Mouse (Mus musculus): ENCODE data around the gene Cmpk1.
A peak's percentile ranks its signal among the peaks of the same experiment; 100 is the strongest.
"Not testable (repeated sequence)": the region's sequence is repeated elsewhere in the genome, so short reads cannot be mapped to it uniquely, and the experiment has no call there.

Gene Cmpk1

DNA sequence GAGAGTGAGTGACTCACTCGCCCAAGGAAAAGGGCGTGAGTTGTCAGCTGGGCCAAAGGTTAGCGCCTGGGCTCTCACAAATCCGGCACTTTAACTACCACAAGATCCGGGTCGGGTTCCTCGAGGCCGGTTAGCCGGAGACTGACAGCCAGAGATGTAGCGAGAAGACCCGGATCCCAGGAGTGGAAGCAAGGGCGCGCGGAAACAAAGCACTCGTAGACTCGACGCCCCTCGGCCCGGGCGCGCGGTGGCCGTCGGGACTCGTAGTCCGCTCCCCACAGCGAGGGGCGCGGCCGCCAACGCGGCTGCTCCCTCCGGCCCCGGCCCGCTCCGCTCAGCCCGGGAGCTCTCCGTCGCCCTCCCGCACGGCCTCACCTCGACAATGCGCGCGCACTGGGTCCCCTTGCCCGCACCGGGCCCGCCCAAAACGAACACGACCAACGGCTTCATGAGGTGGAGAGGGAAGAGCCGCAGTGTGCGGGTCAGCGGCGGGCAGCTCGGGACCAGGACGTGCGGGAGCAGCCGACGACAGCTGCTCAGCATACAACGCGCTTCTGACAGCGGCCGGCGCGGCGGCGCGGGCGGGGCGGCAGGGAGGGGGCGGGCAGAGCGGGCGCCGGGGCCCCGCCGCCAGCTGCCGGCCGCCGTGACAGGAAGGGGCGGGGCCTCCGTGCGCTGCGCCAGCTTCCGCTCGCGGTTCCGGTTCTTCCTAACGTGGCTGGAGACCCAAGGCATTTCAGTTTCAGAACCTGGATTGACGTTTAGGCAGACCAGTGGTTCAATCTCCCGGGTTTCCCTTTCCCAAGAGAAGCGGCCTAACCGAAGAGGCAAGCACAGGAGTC is at the start of gene Cmpk1:
Gene Cmpk1, minus strand, starts transcription at position 651 of the 842 bp plus-strand sequence.
- peak; percentile 96 for DNase-seq (ENCODE audit: low read depth)

DNA sequence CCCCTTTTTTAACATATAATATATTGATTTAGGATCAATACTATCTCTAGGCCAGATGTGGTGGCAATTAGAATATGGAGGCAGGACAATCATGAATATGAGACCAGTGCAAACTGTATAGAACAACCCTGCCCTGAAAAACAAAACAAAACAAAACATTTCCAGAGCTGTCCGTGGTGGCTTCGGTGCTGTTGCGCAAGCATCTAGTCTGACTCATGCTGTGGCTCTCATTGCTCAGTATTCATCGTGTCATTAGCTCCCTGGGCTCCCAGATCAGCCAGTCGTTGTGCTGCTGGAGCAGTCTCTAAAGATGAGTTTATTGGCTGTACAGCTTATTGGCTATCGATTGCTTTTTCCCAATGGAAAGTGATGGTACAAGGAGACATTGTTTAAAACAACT is 48.0 kb upstream of the Cmpk1 start:
- peak; percentile 91 for DNase-seq (ENCODE audit: low read depth)

DNA sequence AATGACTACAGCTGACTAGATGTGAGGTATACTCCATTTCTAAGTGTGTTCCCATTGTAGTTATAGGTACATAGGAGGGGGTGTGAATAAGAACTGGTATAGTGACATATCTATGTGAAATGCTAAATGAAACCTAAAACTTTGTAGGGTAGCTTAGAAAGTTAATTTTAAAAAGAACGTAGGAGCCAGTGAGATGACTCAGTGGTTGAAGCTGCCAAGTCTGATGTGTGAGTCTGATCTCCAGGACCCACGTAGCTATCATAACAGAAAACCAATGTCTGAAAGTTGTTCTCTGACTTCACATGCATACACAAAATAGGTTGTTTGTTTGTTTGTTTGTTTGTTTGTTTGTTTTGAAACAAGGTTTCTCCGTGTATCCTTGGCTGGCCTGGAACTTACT is 33.0 kb upstream of the Cmpk1 start:
- peak; percentile 85 for DNase-seq (ENCODE audit: low read depth)

DNA sequence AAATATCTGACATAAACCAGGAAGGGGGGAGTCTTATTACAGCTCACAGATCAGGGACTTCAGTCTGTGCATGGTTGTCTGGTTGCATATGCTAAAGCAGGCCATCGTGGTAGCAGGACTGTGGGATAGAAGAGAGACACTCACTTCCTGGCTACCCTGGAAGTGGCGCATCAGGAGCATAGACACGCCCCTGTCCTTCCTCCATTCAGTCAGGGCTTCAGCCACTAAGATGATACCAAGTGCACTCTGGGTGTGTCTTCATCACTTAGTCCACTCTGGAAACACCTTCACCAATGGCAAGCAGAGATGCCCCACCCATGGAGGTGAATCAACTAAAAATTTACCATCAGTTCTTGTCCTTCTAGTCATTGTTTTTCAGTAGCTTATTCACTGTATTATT is 27.2 kb upstream of the Cmpk1 start:
- no peak for DNase-seq (ENCODE audit: low read depth)

DNA sequence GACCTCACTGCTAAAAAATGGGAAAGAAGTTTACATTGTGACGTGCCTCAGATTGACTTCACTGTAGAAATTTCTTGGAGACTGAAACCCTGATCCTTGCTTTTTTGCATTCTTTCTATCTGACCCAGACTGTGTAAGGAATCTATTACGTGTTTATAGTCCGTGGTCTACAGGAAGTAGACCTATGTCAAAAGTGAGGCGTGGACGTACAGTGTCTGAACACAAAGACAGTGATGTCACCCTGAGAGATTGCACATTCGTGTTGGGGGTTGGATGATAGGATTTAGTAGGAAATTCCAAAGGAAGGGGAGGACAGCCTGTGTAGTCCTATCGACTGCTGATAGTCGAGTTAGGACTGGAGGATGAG is 13.4 kb upstream of the Cmpk1 start:
- peak; percentile 63 for DNase-seq (ENCODE audit: low read depth)

DNA sequence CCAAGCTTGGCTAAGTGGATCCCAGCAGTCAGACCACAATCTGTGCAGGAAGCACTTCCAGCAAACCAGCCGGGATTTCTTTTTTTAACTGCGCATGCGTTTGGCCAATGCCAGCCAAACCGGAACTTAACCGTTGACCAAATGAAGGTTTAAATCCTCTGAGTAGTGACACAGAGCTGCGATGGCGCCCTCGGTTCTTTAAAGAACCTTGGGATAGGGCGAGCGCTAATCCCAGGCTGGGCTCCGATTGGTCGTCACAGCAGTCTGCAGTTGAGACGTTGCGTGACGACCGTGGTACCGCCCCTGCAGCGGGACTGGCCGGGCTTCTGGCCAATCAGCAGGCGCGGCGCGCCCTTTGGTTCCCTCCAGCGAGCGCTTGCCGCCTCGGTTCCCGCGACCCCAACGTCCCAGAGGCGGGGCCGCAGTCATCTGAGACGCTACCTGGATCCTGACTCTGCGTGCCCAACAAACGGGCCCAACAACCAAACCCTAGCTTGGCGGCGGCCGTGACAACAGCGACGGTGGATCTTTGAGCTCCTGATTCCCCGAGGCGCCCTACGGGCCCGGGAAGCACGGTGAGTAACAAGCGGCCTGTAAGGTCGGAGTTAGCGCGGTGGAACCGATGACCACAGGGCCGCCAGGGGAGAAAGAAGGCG is 12.9 kb upstream of the Cmpk1 start, which contains the start of gene Stil:
Gene Stil, plus strand, starts transcription at position 387 of the 656 bp plus-strand sequence.
- peak; percentile 99 for DNase-seq (ENCODE audit: low read depth)

DNA sequence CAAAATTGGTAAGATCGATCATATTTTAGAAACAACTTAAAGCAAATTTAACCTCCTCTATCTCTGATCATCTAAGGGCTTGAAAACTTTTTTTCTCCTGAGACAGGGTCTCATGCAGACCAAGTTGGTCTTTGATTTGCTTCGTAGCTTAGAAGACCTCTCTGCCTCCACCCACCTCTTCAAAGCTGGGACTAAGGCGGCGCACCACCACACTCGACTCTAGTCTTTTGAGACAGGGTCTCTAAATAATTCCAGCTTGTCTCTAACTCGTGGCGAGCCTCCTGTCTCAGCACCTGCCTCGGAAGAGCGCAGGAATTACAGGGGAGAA is 12.4 kb upstream of the Cmpk1 start:
- DNase-seq (ENCODE audit: low read depth): no peak

DNA sequence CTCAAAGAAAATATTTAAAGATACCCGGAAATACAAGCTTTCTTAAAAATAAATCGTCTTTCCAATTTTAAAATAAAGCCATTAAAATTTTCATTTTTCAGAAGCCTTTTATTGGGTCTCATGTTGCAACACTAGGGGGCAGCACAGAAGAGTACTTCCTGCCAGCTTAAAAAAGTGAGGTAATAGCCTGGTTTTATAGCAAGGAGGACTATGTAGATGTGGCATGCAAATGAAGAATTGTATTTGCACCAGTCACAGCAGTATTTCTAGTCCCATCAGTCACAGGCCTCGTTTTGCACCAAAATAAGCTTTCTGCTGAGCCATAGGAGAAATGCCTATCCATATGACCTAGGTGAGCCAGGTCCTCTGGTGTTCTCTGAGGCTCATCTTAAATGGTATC is 10.0 kb upstream of the Cmpk1 start:
- peak; percentile 76 for DNase-seq (ENCODE audit: low read depth)

DNA sequence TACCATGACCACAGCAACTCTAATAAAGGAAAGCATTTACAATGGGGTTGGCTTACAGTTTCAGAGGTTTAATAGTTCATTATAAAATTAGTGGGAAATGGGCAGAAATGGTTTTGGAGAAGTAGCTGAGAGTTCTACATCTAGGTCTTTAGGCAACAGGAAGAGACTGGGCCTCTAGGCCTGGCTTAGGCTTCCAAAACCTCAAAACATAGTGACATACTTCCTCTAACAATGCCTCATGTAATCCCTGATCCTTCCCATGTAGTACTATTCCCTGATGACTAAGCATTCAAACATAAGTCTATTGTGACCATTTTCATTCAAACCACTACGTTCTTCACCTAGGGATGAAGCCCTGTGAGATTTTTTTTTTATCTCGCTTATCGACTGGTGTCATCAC is 7.2 kb upstream of the Cmpk1 start:
- DNase-seq (ENCODE audit: low read depth): no peak

DNA sequence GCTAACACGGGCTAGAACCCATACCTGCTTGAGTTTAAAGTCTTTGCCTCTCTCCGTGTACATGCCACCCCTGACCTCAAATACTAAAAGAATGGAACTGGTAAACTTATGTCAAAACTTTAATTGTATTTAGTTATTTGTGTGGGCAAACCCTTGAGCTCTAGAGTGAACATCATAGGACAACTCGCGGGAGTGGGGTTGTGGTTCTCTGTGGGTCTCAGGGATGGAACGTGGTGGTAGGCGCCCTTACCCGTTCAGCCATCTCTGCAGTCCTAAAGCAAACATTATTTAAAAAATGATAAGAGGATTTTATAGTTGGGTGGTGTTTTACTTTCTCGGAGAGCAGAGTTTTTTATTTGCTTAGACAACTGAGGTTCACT is 840 bp downstream of the Cmpk1 start:
- DNase-seq (ENCODE audit: low read depth): no peak

DNA sequence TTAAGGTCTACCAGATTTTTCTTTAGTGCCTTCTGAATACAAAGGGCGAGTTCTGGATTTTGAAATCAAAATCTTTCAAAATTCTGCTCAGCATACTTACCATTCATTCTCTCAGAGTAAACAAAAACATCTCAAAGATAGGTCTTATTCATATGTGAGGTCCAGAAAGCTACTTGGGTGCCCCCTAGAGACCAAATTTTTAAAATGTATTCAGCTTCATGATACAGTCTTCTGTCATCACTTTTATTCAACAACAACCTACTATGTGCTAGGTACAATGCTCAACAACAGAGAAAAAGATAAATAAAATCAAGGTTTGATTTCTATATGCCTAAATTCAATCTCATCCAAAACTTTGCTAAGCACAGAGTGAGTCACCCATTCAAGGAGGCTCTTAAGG is 4.0 kb downstream of the Cmpk1 start:
- DNase-seq (ENCODE audit: low read depth): peak; percentile 75

DNA sequence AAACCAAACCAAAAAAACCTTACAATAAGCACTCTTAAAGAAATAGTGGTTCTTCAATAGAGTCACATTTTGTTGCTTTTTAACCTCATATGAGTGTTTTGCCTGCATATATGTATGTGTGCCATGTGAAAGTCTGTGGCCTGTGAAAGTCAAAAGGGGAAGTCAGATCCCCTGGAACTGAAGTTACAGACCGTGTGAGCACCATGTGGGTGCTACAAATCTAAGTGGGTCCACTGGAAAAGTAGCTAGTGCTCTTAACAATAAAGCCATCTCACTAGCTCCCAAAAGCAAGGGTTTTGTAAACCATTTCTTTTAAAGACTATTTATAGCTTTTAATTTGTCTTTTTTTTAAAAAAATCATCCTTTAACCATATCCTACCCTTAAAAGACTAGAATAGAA is 4.4 kb downstream of the Cmpk1 start:
- no peak for DNase-seq (ENCODE audit: low read depth)

DNA sequence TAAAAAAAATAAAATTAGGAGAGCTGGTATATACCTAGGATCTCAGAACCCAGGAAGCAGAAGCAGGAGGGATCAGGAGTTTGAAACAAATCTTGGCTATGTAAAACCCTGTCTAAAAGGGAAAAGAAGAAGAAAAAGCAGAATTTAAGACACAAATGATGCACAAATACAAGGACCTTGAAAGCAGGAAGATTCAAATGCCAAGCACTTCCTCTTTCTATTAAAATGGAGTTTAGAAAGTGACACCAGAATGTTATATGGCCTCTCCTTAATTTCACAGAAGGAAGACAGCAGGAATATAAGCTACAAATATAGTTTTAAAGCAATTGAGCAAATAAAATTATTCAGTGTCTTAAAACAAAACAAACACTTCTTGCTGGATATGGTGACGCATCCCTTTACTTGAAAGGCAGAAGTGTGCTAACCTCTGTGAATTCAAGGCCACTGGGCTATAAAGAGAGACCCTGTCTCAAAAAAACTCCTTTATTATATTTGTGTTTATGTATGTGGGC is 13.8 kb downstream of the Cmpk1 start:
- DNase-seq (ENCODE audit: low read depth): no peak

DNA sequence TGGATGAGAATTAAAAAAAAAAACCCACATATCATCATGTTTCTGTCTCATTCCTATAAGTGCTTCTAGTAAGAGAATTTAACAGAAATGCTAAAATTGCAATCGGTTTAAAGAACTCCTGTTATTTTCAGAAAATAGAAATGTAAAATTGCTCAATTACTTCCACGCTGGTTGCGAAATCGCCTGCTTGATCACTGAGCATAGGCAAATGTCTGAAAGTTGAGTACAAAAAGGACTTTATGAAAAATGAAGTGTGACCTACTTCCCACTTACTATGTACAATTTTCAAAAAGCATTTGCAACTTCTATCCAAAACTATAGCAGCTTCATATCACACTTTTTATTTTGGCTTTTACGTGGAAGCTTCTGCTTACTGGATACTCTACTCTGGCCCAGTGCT is 16.3 kb downstream of the Cmpk1 start:
- DNase-seq (ENCODE audit: low read depth): peak; percentile 68

DNA sequence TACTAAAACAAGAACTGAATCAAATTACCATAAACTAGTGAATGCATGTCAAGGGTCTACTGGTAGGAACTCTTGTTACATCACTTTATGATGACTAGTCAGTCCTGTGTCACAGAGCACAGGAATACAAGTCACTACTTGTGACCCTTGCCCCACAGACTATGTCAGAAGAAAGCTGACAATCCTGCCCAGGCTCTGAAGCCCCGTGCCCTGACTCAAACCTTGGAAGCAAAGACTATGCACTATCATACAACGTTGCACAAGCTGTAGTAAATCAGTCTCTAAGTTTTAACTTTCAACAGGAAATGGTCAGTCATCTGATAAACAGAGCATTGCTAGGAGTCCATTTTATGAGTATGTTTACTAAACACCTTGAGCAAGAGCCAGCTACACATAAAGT is 26.2 kb downstream of the Cmpk1 start:
- not testable (repeated sequence) for DNase-seq (ENCODE audit: low read depth)

DNA sequence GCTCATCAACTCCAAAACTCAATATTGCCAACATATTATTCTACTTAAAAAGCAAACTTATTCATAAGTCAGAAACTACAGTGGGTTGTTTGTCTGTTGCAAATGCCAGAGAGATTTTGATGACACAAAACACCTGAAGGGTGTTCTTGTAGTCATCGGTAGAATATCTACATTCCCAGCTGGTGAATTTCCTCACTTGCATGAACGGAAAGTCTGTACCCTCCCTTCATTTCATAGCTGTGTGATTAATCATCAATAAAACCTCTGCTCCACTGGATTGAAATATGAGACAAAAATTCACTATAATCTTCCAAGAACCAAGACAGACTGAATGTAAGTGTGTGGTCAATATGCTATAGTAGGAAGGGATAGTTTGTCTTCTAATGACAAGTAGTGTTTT is 27.5 kb downstream of the Cmpk1 start:
- peak; percentile 68 for DNase-seq (ENCODE audit: low read depth)

DNA sequence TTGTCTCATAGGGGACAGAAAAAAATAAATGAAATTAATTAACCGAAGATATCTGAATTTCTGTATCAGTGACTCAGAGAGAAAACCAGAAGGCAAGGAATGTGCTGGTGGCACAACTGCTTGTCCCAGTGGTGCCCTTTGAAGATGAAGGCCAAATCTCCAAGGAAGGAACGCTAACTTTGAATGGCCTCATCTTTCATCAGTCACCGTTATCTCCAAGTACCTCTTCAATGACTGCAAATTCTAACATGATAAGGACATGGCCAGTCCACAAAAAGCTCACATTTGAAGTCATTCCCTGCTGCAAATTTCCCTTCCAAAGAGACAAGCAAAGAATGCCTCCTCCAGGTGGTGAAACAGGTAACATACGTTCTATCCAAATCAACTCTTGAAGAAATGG is 28.3 kb downstream of the Cmpk1 start:
- no peak for DNase-seq (ENCODE audit: low read depth)

DNA sequence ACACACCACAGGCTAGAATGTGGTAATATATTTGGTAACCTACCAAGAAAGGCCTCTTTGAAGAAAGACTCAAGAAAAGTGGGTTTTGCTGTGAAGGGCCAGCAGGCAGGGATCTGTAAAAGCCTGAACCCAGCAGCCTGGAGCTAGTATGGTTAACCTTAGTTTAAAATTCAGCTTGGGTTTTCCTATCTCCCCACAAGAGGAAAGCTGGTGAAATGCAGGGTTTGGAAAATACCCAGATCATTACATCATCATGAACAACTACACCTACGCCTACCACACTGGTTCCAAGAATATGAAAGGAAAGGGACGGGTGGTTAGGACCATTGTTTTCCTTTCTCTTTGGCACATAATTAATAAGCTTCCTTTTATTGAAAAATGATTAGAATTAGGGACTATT is 28.8 kb downstream of the Cmpk1 start:
- peak; percentile 59 for DNase-seq (ENCODE audit: low read depth)

DNA sequence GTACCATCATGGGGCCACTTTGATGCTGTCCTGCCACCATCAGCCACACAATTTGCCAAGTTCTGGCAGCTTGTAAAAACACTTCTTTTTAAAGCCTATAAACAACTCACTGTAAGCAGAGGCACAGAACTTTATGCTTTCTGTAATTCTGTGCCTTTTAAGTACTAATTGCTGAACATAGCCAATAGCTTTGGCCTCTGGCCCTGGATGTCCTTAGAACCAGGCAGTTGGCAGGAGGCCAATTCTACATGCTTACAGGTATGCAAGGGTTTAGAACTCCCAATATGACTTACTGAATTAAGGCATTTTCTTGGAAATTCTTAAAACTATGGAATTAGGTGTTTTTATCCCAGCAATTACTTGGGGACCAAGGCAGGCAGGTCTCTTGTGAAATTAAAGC is 29.6 kb downstream of the Cmpk1 start:
- peak; percentile 37 for DNase-seq (ENCODE audit: low read depth)

DNA sequence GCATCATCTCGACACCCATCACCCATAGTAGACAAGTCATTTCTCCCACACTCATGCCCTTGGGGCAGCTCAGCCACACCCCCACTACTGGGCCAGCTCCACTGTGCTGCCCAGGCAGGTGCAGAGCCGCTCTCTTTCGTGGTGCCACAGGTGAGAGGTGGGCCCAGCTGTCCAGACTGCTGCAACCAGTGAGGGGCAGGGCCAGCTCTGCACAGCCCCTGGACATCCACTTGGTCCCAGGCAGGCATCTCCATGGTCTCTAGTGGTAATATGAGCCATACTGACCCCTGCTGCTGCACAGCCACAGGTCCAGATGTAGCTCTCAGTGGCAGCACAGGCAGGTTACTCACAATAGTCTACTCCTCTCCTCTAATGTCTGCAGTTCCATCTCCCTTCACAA is 33.9 kb downstream of the Cmpk1 start:
- DNase-seq (ENCODE audit: low read depth): no peak

DNA sequence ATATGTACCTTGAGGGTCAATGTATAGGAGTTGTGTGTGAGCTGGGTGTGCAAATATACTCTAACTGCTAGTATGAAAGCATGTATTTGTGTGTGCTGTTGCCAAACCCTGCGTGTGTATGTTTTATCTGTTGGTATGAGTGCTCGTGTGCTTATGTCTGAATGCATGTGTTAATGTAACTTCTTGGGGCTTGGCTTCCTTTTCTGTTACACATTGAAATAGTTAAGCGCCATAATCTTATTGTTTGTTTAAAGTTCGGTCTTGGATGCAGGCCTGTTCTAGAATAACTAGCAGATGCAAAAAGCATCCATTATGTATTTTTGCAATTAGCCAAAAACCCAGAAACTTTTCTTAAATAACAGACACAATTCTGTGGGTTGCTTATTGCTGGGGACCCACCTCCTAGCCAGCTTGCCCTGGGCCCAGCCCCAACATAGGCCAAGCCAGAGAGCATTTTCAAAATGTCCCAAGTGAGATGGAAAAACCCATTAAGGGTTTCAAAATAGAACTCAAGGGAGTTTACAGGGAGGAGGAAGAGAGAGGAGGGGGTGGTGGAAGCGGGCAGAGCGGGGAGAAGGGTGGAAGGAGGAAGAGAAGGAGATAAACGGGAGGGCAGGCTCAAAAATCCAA is 39.1 kb downstream of the Cmpk1 start:
- DNase-seq (ENCODE audit: low read depth): peak; percentile 77

DNA sequence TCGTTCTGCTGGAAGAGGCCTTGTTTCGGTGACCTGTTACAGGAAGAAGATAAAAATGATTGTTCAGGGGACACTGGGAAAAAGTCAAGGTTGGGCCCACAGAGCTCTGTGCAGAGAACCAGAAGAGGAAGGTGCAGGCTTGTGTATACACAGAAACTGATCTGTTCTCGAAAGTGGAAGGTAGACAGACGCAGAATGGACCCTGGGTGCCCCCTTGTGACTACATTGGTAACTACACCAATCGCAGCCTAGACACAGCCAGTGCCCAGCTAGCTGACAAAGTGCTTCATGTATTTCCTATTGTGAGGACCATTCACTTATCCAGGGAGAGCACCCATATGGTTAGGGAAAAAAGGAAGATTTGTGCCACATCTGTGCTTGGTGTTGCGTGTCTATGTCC is 39.6 kb downstream of the Cmpk1 start:
- DNase-seq (ENCODE audit: low read depth): peak; percentile 94

DNA sequence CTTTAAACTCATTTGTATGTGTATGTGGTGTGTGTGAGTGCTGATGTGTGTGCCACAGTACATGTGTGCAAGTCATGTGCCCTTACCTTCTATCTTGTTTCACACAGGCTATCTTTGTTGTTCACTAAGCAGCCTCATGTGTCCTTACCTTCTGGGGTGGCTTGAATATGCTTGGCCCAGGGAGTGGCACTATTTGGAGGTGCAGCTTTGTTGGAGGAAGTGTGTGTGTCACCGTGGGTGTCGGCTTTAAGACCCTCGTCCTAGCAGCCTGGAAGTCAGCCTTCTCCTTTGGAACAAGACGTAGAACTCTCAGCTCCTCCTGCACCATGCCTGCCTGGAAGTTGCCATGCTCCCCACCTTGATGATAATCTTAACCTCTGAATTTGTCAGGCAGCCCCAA is 40.6 kb downstream of the Cmpk1 start:
- no peak for DNase-seq (ENCODE audit: low read depth)

Data from NIH3T3 (cell line).